Mouse (Mus musculus): ENCODE data around the gene Cd151.

DNA sequence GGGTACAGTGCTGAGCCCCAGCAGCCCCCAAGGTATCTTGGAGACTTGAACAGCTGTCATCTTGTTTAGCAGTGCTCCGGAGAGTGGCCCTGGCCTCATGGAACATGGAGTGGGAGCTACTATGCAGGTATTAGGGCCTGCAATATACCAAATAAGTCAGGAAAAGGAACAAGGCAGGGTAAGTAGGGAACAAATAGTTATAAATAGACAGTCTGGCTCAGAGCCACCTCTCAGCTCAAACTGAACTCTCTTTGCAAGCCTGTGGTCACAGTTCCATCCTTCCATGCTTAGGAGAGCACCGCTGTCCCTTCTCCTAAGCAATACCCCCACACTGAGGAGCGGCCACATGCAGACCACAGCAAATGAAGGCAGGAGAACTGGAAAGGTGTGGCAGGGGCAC is 30.4 kb downstream of the Cd151 start:
- TF ChIP-seq CTCF (IDR thresholded peaks at IDR 0.05; ENCODE audit: low read depth, low read length) (no peak), POLR2A (IDR thresholded peaks at IDR 0.05; ENCODE audit: insufficient read depth, low read length) (no peak), EP300 (IDR thresholded peaks at IDR 0.05; ENCODE audit: insufficient read depth, low read depth, low read length) (no peak)
